Mouse (Mus musculus) hindbrain, embryonic 16.5 days (tissue): ENCODE measurements around the gene Hba-a2. TPM values are rescaled to one million over a fixed set of nuclear protein-coding genes. Genes with fewer than 3 reads are reported as not detected.

ENCODE experiments used
- ATAC-seq: fragments of 200-750 bp; cut with Nextera tagmentation; 2 replicates; pipeline ENCODE4 v1.8.0; 2017; ENCODE audit warnings: moderate TSS enrichment, moderate library complexity
- H3K27ac ChIP-seq: fragments of 300-500 bp; sonication (generic); 2 replicates; pipeline ENCODE4 v1.5.1; 2014; ENCODE audit warnings: low read depth, mild to moderate bottlenecking, control low read depth, low read length, moderate library complexity
- H3K27me3 ChIP-seq: fragments of 300-500 bp; sonication (generic); replicated peaks from 2 replicates; pipeline ENCODE4 v1.6.1; 2014; ENCODE audit warnings: low read length; ENCODE audit not compliant: control insufficient read depth, insufficient read depth
- H3K36me3 ChIP-seq: fragments of 300-500 bp; sonication (generic); 2 replicates; pipeline ENCODE4 v1.6.1; 2014; ENCODE audit warnings: mild to moderate bottlenecking, low read length, moderate library complexity, mixed read lengths; ENCODE audit not compliant: control insufficient read depth, insufficient read depth
- H3K4me1 ChIP-seq: fragments of 300-500 bp; sonication (generic); 2 replicates; pipeline ENCODE4 v1.6.1; 2014; ENCODE audit warnings: low read depth, low read length; ENCODE audit not compliant: control insufficient read depth, insufficient read depth
- H3K4me2 ChIP-seq: fragments of 300-500 bp; sonication (generic); 2 replicates; pipeline ENCODE4 v1.6.1; 2014; ENCODE audit warnings: mild to moderate bottlenecking, low read length, control low read depth, moderate library complexity
- H3K4me3 ChIP-seq: fragments of 300-500 bp; sonication (generic); 2 replicates; pipeline ENCODE4 v1.5.1; 2014; ENCODE audit warnings: mild to moderate bottlenecking, low read length, control low read depth, moderate library complexity
- H3K9ac ChIP-seq: fragments of 300-500 bp; sonication (generic); 2 replicates; pipeline ENCODE4 v1.6.1; 2014; ENCODE audit warnings: low read depth, mild to moderate bottlenecking, control low read depth, low read length, moderate library complexity
- H3K9me3 ChIP-seq: fragments of 300-500 bp; sonication (generic); 2 replicates; pipeline ENCODE4 v1.6.1; 2014; ENCODE audit warnings: mild to moderate bottlenecking, low read length, moderate library complexity; ENCODE audit not compliant: control insufficient read depth
- WGBS: fragments of 180-500 bp; shearing (Covaris S2); extraction: QIAGEN DNeasy Blood & Tissue Kit; methylation state at CpG from one replicate; pipeline ENCODE4 v1.1.7; 2014; 5-methylcytosine and 5-hydroxymethylcytosine counted together
- polyA plus RNA-seq: library from polyadenylated mRNA; unstranded; fragments of >200 nt; fragmentation: Nextera tagmentation; extraction: Ambion mirVana; gene quantifications from 2 replicates; pipeline ENCODE4 v1.2.1, GENCODE M21; 2015

The Hba-a2 gene
- polyA plus RNA-seq, 1 experiment from 2014 or later, result 6,688 TPM

DNA sequence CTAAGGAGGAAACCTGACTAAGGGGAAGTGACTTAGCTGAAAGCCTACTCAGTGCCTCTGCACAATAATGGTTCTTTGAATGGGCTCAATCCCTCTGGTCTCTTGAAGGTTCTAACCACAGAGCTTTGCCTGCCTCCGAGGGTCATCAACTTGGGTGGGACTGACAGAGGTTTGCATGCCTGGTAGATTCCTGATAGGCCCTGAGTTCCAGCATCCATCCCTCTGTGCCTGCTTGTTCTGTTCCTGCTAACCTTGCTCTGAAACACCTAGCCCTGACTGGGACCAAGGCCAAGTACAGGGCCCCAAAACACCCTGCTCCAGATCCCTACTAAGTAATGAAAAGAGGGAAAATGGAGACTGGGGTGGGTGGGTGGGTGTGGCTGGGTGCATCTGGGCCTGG is 7.2 kb downstream of the Hba-a2 start:
- Histone ChIP-seq H3K9me3 (no peaks in the 10 kb centered on the region), H3K27ac (no peak overlapping the region), H3K27me3 (no peaks in the 10 kb centered on the region), H3K9ac (no peak overlapping the region), H3K4me1 (no peaks in the 10 kb centered on the region; the same call in 1 of the 2 replicates), H3K4me3 (no peak overlapping the region), H3K36me3 (no peaks in the 10 kb centered on the region), H3K4me2 (no peak overlapping the region)
- no peak for ATAC-seq
- WGBS, result 86% methylated on average over 1 of the region's 1 CpGs

DNA sequence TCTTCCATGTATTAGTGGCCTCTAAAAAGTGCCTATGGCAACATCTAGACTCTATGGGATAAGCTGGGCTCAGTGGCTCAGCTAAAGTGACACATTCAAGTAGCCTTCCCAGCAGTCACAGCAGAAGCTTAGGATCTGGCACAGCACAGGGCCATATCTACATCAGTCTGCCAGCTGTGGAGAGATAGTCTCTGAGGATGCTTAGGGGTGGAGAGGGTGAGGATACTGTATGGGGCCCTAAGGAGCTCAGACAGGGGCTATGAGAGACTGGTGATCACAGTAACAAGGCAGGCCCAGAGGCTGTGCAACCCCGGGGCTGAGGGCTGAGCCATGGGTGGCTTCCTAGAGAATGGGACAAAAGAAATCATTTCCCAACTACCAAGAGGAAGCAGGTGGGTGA is 10.7 kb downstream of the Hba-a2 start:
- 75% methylated on average over 1 of the region's 1 CpGs for WGBS
- H3K36me3 ChIP-seq, result no peaks in the 10 kb centered on the region
- no peak overlapping the region for H3K4me3 ChIP-seq
- no peak overlapping the region for H3K27ac ChIP-seq
- no peak overlapping the region for H3K4me2 ChIP-seq
- H3K27me3 ChIP-seq, result no peaks in the 10 kb centered on the region
- no peaks in the 10 kb centered on the region; the same call in 1 of the 2 replicates for H3K4me1 ChIP-seq
- no peak for ATAC-seq
- H3K9ac ChIP-seq, result no peak overlapping the region
- H3K9me3 ChIP-seq, result no peaks in the 10 kb centered on the region

- Histone ChIP-seq H3K4me1 (no peaks in the 10 kb centered on the region), H3K9ac (no peak overlapping the region)
- WGBS, result 40% methylated on average over 4 of the region's 4 CpGs
Observed at GRCm38 (mm10) chr11:32309446-32309845, 13.2 kb downstream of the Hba-a2 start.

DNA sequence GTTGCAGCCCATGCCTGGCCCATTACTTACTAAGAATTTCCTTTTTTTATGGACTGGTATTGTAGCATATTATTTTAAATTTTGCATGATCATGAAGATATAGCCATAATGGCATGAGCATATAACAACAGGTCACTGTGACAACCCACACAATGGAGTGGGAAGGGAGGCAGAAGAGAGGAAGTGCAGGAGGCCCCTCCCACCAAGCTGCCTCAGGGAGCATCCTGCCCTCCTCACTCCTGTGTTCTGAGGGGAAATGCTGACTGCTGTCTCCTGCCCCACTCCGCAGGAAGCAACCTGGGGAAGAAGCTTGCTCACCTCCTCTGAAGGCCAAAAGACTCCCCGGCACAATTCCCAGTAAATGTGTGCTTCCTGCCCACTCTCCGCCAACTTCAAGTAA is 13.6 kb downstream of the Hba-a2 start:
- Histone ChIP-seq H3K4me1 (no peaks in the 10 kb centered on the region), H3K4me2 (no peak overlapping the region), H3K27me3 (no peaks in the 10 kb centered on the region), H3K4me3 (no peak overlapping the region), H3K9ac (no peak overlapping the region), H3K36me3 (no peaks in the 10 kb centered on the region), H3K9me3 (no peaks in the 10 kb centered on the region), H3K27ac (no peak overlapping the region)
- WGBS, result 76% methylated on average over 3 of the region's 3 CpGs
- no peak for ATAC-seq

More at GRCm38 (mm10) chr11:32309446-32309845, 13.2 kb downstream of the Hba-a2 start:
- no peaks in the 10 kb centered on the region for H3K9me3 ChIP-seq
- no peaks in the 10 kb centered on the region for H3K27me3 ChIP-seq
- no peak for ATAC-seq
- H3K4me2 ChIP-seq, result no peak overlapping the region
- H3K27ac ChIP-seq, result no peak overlapping the region
- H3K36me3 ChIP-seq, result no peaks in the 10 kb centered on the region
- no peak overlapping the region for H3K4me3 ChIP-seq

DNA sequence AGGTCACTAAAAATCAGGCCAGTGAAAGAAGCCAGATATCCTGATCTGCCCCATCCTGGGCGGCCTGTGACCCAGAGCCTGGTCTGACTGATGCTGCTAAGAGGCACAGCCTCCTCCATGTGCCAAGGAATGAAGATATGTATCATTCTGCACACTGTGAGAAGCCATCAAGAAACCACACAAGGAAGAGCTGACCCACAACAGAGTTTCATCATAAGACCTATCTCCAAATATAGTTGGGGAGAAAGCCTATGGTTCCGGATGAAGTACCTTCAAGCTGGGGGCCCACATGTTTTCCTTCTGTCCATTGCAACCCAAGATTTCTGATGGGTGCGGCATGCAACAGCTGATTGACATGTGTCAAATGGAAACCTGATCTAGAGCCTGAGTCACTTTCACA is 19.7 kb downstream of the Hba-a2 start:
- no peak overlapping the region for H3K9ac ChIP-seq
- no peak for ATAC-seq
- no peaks in the 10 kb centered on the region for H3K9me3 ChIP-seq
- no peak overlapping the region for H3K4me2 ChIP-seq
- no peaks in the 10 kb centered on the region for H3K4me1 ChIP-seq
- no peaks in the 10 kb centered on the region for H3K36me3 ChIP-seq
- H3K27ac ChIP-seq, result no peak overlapping the region
- H3K27me3 ChIP-seq, result no peaks in the 10 kb centered on the region
- no peak overlapping the region for H3K4me3 ChIP-seq
- WGBS, result 87% methylated on average over 3 of the region's 3 CpGs

DNA sequence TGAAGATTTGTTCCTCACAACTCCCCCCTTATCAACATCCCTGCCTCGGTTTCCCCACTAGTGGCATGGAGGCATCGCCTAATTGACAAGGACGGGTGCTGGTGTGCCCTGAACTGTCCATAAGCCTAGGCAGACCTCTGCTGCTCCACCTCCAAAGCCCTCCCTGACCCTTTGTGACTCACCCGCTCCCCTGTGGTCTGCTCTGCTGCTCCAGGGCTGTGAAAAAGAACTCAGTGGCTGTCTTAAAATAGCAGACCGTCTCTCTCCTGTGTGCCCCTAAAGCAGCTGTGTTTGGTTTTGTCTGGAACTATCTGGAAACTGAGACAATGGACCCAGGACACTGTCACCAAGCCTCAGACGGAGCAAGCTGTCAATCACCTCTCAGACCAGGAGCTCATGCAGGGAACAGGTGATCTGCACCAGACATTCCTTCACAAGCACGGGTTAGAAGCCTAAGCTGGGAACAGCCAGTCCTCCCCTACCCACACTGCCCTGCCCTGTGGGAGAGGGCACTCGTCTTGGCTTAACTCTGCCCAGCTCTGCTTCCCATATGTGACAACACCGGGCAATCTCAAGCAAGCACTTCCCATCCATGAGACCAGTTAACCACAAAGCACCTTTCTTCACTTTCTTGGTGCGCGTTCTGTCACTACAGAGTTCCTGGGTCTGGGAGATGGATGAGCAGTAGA is 24.4 kb downstream of the Hba-a2 start:
- ATAC-seq, result no peak
- Histone ChIP-seq H3K4me2 (no peak overlapping the region), H3K36me3 (no peaks in the 10 kb centered on the region), H3K4me3 (no peak overlapping the region), H3K9ac (no peak overlapping the region; the same call in 1 of the 2 replicates), H3K4me1 (no peaks in the 10 kb centered on the region), H3K27me3 (no peaks in the 10 kb centered on the region), H3K27ac (no peak overlapping the region), H3K9me3 (no peaks in the 10 kb centered on the region)
- WGBS, result 62% methylated on average over 11 of the region's 11 CpGs

GRCm38 (mm10) chr11:32321196-32321565 is 24.9 kb downstream of the Hba-a2 start:
- 39% methylated on average over 8 of the region's 8 CpGs for WGBS
- H3K27ac ChIP-seq, result no peak overlapping the region
- no peaks in the 10 kb centered on the region for H3K9me3 ChIP-seq
- no peak for ATAC-seq
- no peaks in the 10 kb centered on the region for H3K36me3 ChIP-seq
- H3K4me1 ChIP-seq, result no peaks in the 10 kb centered on the region
- H3K9ac ChIP-seq, result no peak overlapping the region
- no peak overlapping the region for H3K4me3 ChIP-seq
- no peak overlapping the region for H3K4me2 ChIP-seq
- H3K27me3 ChIP-seq, result no peaks in the 10 kb centered on the region

GRCm38 (mm10) chr11:32324609-32325008 is 28.3 kb downstream of the Hba-a2 start:
- Histone ChIP-seq H3K9me3 (no peaks in the 10 kb centered on the region), H3K27ac (no peak overlapping the region), H3K4me2 (peak overlapping the region; percentile 40), H3K36me3 (no peaks in the 10 kb centered on the region), H3K4me3 (no peak overlapping the region), H3K4me1 (no peaks in the 10 kb centered on the region), H3K27me3 (no peaks in the 10 kb centered on the region), H3K9ac (peak overlapping the region; percentile 47)
- 11% methylated on average over 15 of the region's 15 CpGs for WGBS
- ATAC-seq, result peak; percentile 89

DNA sequence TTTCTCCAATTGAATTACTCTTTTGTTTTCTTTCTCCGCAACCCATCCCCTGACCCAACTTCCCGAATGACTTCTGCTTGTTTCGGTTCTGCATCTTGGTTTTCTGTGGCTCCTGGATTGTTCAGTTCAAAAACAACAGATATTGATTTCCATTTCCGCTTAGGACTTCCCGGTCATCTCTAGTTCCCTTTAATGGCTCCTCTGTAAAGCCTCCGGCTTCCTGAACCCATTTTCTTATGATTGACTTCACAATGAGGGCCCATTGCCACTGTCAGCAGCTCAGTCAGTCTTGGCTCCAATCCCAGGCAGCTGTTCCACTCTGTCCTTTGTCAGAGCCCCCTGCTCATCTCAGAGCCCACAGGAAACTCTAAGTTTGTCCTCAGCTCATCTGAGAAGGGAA is 34.8 kb downstream of the Hba-a2 start:
- peaks cover 5% of the 10 kb centered on the region for H3K4me1 ChIP-seq
- H3K4me2 ChIP-seq, result no peak overlapping the region
- no peaks in the 10 kb centered on the region for H3K36me3 ChIP-seq
- peak; percentile 73 for ATAC-seq
- no peak overlapping the region for H3K9ac ChIP-seq
- H3K27ac ChIP-seq, result no peak overlapping the region
- H3K4me3 ChIP-seq, result no peak overlapping the region
- no peaks in the 10 kb centered on the region for H3K27me3 ChIP-seq
- 28% methylated on average over 6 of the region's 6 CpGs for WGBS
- H3K9me3 ChIP-seq, result no peaks in the 10 kb centered on the region
